Mouse (Mus musculus): ENCODE data around the gene Txndc2. TPM values are rescaled to one million over a fixed set of nuclear protein-coding genes. Genes with fewer than 3 reads are reported as not detected.

Txndc2 gene
- polyA plus RNA-seq, 1 experiment from 2014 or later: not detected

GRCm38 (mm10) chr17:65597857-65598486 is 44.0 kb downstream of the Txndc2 start:
- no peak for ATAC-seq (ENCODE audit: low FRiP score)
- H3K27ac ChIP-seq (ENCODE audit: low read depth, low read length): no peak overlapping the region
- no peak overlapping the region for H3K4me3 ChIP-seq (ENCODE audit: low read depth, low read length)
- WGBS: 89% methylated on average over 3 of the region's 3 CpGs
- H3K4me1 ChIP-seq (replicated peaks; ENCODE audit: control insufficient read depth, insufficient read depth, low read length): no peaks in the 10 kb centered on the region
- H3K36me3 ChIP-seq (ENCODE audit: control insufficient read depth, insufficient read depth, low read length): no peaks in the 10 kb centered on the region
- no peak overlapping the region for H3K4me2 ChIP-seq (replicated peaks; ENCODE audit: low read depth, low read length)
- H3K9me3 ChIP-seq (ENCODE audit: control insufficient read depth, low read length): no peaks in the 10 kb centered on the region
- no peak overlapping the region for H3K9ac ChIP-seq (ENCODE audit: low read depth, low read length)
- DNase-seq (ENCODE audit: low spot score): no peak
- no peaks in the 10 kb centered on the region for H3K27me3 ChIP-seq (ENCODE audit: control insufficient read depth, insufficient read depth, low read length)

DNA sequence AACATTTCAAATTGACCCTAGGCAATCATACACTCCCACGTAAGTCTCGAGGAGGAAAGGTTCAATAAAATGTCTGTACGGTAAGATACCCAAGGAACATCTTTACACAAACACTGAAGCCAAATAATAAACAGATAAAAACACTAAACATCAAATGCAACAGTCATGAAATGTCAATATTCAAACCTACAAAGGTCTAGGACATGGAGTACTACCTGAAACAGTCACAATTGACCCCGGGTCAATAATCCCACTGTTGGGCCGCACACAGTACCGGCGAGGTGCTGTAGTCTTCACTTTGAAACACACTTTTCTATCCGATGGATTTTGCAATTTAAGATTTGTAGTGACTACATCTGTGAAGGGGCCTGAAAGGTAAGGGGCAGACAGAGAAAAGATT is 47.3 kb downstream of the Txndc2 start:
- DNase-seq (ENCODE audit: low spot score): no peak

More for the DNA sequence above, 47.3 kb downstream of the Txndc2 start:
- 94% methylated on average over 8 of the region's 8 CpGs for WGBS
- H3K9me3 ChIP-seq (ENCODE audit: control insufficient read depth, low read length): no peaks in the 10 kb centered on the region
- H3K4me1 ChIP-seq (replicated peaks; ENCODE audit: control insufficient read depth, insufficient read depth, low read length): no peaks in the 10 kb centered on the region
- H3K36me3 ChIP-seq (ENCODE audit: control insufficient read depth, insufficient read depth, low read length): no peaks in the 10 kb centered on the region
- H3K4me2 ChIP-seq (replicated peaks; ENCODE audit: low read depth, low read length): no peak overlapping the region
- no peak overlapping the region for H3K9ac ChIP-seq (ENCODE audit: low read depth, low read length)
- H3K27me3 ChIP-seq (ENCODE audit: control insufficient read depth, insufficient read depth, low read length): no peaks in the 10 kb centered on the region
- ATAC-seq (ENCODE audit: low FRiP score): no peak
- H3K4me3 ChIP-seq (ENCODE audit: low read depth, low read length): no peak overlapping the region
- H3K27ac ChIP-seq (ENCODE audit: low read depth, low read length): no peak overlapping the region

Other genes with a start within 250 kb of the Txndc2 start
- 0.14 and 0.29 TPM in 2 replicates for gene Tmem232, start 101.4 kb downstream of the Txndc2 start, polyA plus RNA-seq (2014; fragmentation: Nextera tagmentation; extraction: Ambion mirVana)
- 258 and 266 TPM in 2 replicates for gene Vapa, start 28.6 kb downstream of the Txndc2 start, polyA plus RNA-seq (2014; fragmentation: Nextera tagmentation; extraction: Ambion mirVana)
- gene Rab31, start 130.6 kb upstream of the Txndc2 start, polyA plus RNA-seq (2014; fragmentation: Nextera tagmentation; extraction: Ambion mirVana): 74.8 and 82.0 TPM in 2 replicates
- 48.9 and 56.8 TPM in 2 replicates for gene Ppp4r1, start 140.4 kb upstream of the Txndc2 start, polyA plus RNA-seq (2014; fragmentation: Nextera tagmentation; extraction: Ambion mirVana)
- 47.6 and 47.7 TPM in 2 replicates for gene Ralbp1, start 243.6 kb upstream of the Txndc2 start, polyA plus RNA-seq (2014; fragmentation: Nextera tagmentation; extraction: Ambion mirVana)

Data from hindbrain, embryonic 11.5 days (tissue).